Mouse (Mus musculus) kidney, postnatal 0 days (tissue): Measurements from ENCODE around the gene Kars. TPM values are rescaled to one million over a fixed set of nuclear protein-coding genes. Genes with fewer than 3 reads are reported as not detected.

Experiments
- ATAC-seq: fragments of 200-750 bp; cut with Nextera tagmentation; replicated peaks from 2 replicates; pipeline ENCODE4 v1.8.0; 2017; ENCODE audit warnings: low read depth, moderate number of reproducible peaks, moderate TSS enrichment, moderate library complexity; ENCODE audit not compliant: low FRiP score
- DNase-seq: peaks from one replicate; pipeline ENCODE4 v3.0.0-alpha.2; 2016; ENCODE audit warnings: low spot score
- H3K27ac ChIP-seq: fragments of 300-500 bp; sonication (generic); 2 replicates; pipeline ENCODE4 v1.5.1; 2014; ENCODE audit warnings: mild to moderate bottlenecking
- H3K27me3 ChIP-seq: fragments of 300-500 bp; sonication (generic); 2 replicates; pipeline ENCODE4 v1.6.1; 2014; ENCODE audit warnings: low read length, mixed read lengths; ENCODE audit not compliant: insufficient read depth
- H3K36me3 ChIP-seq: fragments of 300-500 bp; sonication (generic); 2 replicates; pipeline ENCODE4 v1.6.1; 2014; ENCODE audit warnings: low read length, mixed read lengths; ENCODE audit not compliant: insufficient read depth
- H3K4me1 ChIP-seq: fragments of 300-500 bp; sonication (generic); replicated peaks from 2 replicates; pipeline ENCODE4 v1.6.1; 2014; ENCODE audit warnings: antibody characterized with exemption, low read length, mixed read lengths; ENCODE audit not compliant: insufficient read depth
- H3K4me2 ChIP-seq: fragments of 300-500 bp; sonication (generic); 2 replicates; pipeline ENCODE4 v1.6.1; 2014; ENCODE audit warnings: mild to moderate bottlenecking, low read length, moderate library complexity, mixed read lengths
- H3K4me3 ChIP-seq: fragments of 300-500 bp; sonication (generic); replicated peaks from 2 replicates; pipeline ENCODE4 v1.5.1; 2014; ENCODE audit warnings: low read depth, low read length
- H3K9ac ChIP-seq: fragments of 300-500 bp; sonication (generic); 2 replicates; pipeline ENCODE4 v1.6.1; 2014; ENCODE audit warnings: low read depth, low read length
- H3K9me3 ChIP-seq: fragments of 300-500 bp; sonication (generic); replicated peaks from 2 replicates; pipeline ENCODE4 v1.6.1; 2016; ENCODE audit warnings: low read length, inconsistent platforms, mixed read lengths
- CTCF ChIP-seq: IDR thresholded peaks from 2 replicates; pipeline ENCODE4 v1.5.1; 2016; ENCODE audit warnings: antibody characterized with exemption, low read depth, mild to moderate bottlenecking, moderate library complexity
- WGBS: fragments of 180-500 bp; shearing (Covaris S2); extraction: QIAGEN DNeasy Blood & Tissue Kit; methylation state at CpG from one replicate; pipeline ENCODE4 v1.1.7; 2014; 5-methylcytosine and 5-hydroxymethylcytosine counted together
- polyA plus RNA-seq: library from polyadenylated mRNA; unstranded; fragments of >200 nt; fragmentation: Nextera tagmentation; extraction: Ambion mirVana; gene quantifications from 2 replicates; pipeline ENCODE4 v1.2.1, GENCODE M21; 2015

Gene Kars
- polyA plus RNA-seq, 1 experiment from 2014 or later = 139 TPM

- DNase-seq = no peak
- H3K27me3 ChIP-seq = no peaks in the 10 kb centered on the region
- H3K27ac ChIP-seq = no peak overlapping the region
- WGBS = 84% methylated on average over 3 of the region's 3 CpGs
- H3K4me2 ChIP-seq = no peak overlapping the region
- H3K9ac ChIP-seq = no peak overlapping the region
- no peaks in the 10 kb centered on the region for H3K9me3 ChIP-seq
- H3K4me3 ChIP-seq = no peak overlapping the region
- no peaks in the 10 kb centered on the region for H3K4me1 ChIP-seq
- no peak for ATAC-seq
- H3K36me3 ChIP-seq = peaks cover 27% of the 10 kb centered on the region
- no peak for TF ChIP-seq CTCF
These were observed 60.3 kb downstream of the Kars start for GRCm38 (mm10) chr8:111950846-111951245.

GRCm38 (mm10) chr8:111947954-111948353 lies 63.2 kb downstream of the Kars start:
- WGBS = 91% methylated on average over 8 of the region's 8 CpGs
- DNase-seq (no peak), ATAC-seq (no peak)
- no peak for TF ChIP-seq CTCF
- Histone ChIP-seq H3K9me3 (no peaks in the 10 kb centered on the region), H3K9ac (no peak overlapping the region), H3K27me3 (no peaks in the 10 kb centered on the region), H3K4me1 (no peaks in the 10 kb centered on the region), H3K36me3 (peaks cover 35% of the 10 kb centered on the region; the same call in 1 of the 2 replicates), H3K4me2 (no peak overlapping the region), H3K4me3 (no peak overlapping the region), H3K27ac (no peak overlapping the region)

- Histone ChIP-seq H3K27ac (no peak overlapping the region), H3K4me3 (no peak overlapping the region), H3K4me2 (no peak overlapping the region), H3K27me3 (no peaks in the 10 kb centered on the region), H3K9ac (no peak overlapping the region), H3K9me3 (no peaks in the 10 kb centered on the region), H3K4me1 (no peaks in the 10 kb centered on the region), H3K36me3 (peaks cover 35% of the 10 kb centered on the region; the same call in 1 of the 2 replicates)
- 91% methylated on average over 2 of the region's 2 CpGs for WGBS
- DNase-seq = no peak
- TF ChIP-seq CTCF = no peak
- no peak for ATAC-seq
These were observed 64.0 kb downstream of the Kars start for GRCm38 (mm10) chr8:111947144-111947543.

- Histone ChIP-seq H3K27ac (no peak overlapping the region), H3K36me3 (peaks cover 30% of the 10 kb centered on the region; the same call in 1 of the 2 replicates), H3K9ac (no peak overlapping the region), H3K4me1 (0 out of 2 replicates have a peak, but pooled peaks cover 6% of the 10 kb centered on the region), H3K4me3 (no peak overlapping the region), H3K27me3 (no peaks in the 10 kb centered on the region), H3K9me3 (no peaks in the 10 kb centered on the region), H3K4me2 (no peak overlapping the region)
- DNase-seq (no peak), ATAC-seq (no peak)
- WGBS = 100% methylated on average over 2 of the region's 2 CpGs
- TF ChIP-seq CTCF = no peak
These were observed 67.6 kb downstream of the Kars start for GRCm38 (mm10) chr8:111943544-111943943.

Other genes with a start within 250 kb of the Kars start
- gene Cfdp1, start 157.0 kb downstream of the Kars start, polyA plus RNA-seq = 180 and 183 TPM in 2 replicates
- gene Tmem170, start 134.6 kb downstream of the Kars start, polyA plus RNA-seq = 15.1 and 15.8 TPM in 2 replicates
- gene Chst5, start 100.9 kb downstream of the Kars start, polyA plus RNA-seq = 0.51 and 0.58 TPM in 2 replicates
- 17.3 and 17.7 TPM in 2 replicates for gene Tmem231, start 77.4 kb downstream of the Kars start, polyA plus RNA-seq
- 264 and 266 TPM in 2 replicates for gene Gabarapl2, start 70.6 kb downstream of the Kars start, polyA plus RNA-seq
- gene Adat1, start 19.0 kb downstream of the Kars start, polyA plus RNA-seq = 5.3 and 6.1 TPM in 2 replicates
- 15.7 and 18.6 TPM in 2 replicates for gene Terf2ip, start 75 bp upstream of the Kars start, polyA plus RNA-seq
- 0.29 and 0.43 TPM in 2 replicates for gene Gm6793, start 3.7 kb upstream of the Kars start, polyA plus RNA-seq